Mouse (Mus musculus) heart, embryonic 15.5 days (tissue): Measurements from ENCODE around the gene Nrxn2. TPM values are rescaled to one million over a fixed set of nuclear protein-coding genes. Genes with fewer than 3 reads are reported as not detected.

ENCODE experiments used
- ATAC-seq: fragments of 200-750 bp; cut with Nextera tagmentation; replicated peaks from 2 replicates; pipeline ENCODE4 v1.8.0; 2017; ENCODE audit warnings: low read depth, moderate TSS enrichment; ENCODE audit not compliant: insufficient number of reproducible peaks, insufficient read depth, low FRiP score
- H3K27ac ChIP-seq: fragments of 300-500 bp; sonication (generic); 2 replicates; pipeline ENCODE4 v1.5.1; 2015; ENCODE audit warnings: mild to moderate bottlenecking, inconsistent platforms
- H3K27me3 ChIP-seq: fragments of 300-500 bp; sonication (generic); 2 replicates; pipeline ENCODE4 v1.6.1; 2015; ENCODE audit warnings: inconsistent platforms
- H3K36me3 ChIP-seq: fragments of 300-500 bp; sonication (generic); 2 replicates; pipeline ENCODE4 v1.6.1; 2015; ENCODE audit warnings: mild to moderate bottlenecking, inconsistent platforms
- H3K4me1 ChIP-seq: fragments of 300-500 bp; sonication (generic); replicated peaks from 2 replicates; pipeline ENCODE4 v1.6.1; 2015; ENCODE audit warnings: inconsistent platforms
- H3K4me2 ChIP-seq: fragments of 300-500 bp; sonication (generic); 2 replicates; pipeline ENCODE4 v1.6.1; 2015; ENCODE audit warnings: inconsistent platforms, mild to moderate bottlenecking, moderate library complexity
- H3K4me3 ChIP-seq: fragments of 300-500 bp; sonication (generic); 2 replicates; pipeline ENCODE4 v1.5.1; 2015; ENCODE audit warnings: mild to moderate bottlenecking, inconsistent platforms
- H3K9ac ChIP-seq: fragments of 300-500 bp; sonication (generic); 2 replicates; pipeline ENCODE4 v1.6.1; 2015; ENCODE audit warnings: mild to moderate bottlenecking, inconsistent platforms
- H3K9me3 ChIP-seq: fragments of 300-500 bp; sonication (generic); replicated peaks from 2 replicates; pipeline ENCODE4 v1.6.1; 2016; ENCODE audit warnings: inconsistent platforms
- WGBS: fragments of 180-500 bp; shearing (Covaris S2); methylation state at CpG from one replicate; pipeline ENCODE4 v1.1.7; 2015; ENCODE audit warnings: mixed read lengths; 5-methylcytosine and 5-hydroxymethylcytosine counted together
- polyA plus RNA-seq: library from polyadenylated mRNA; unstranded; fragments of >200 nt; fragmentation: Nextera tagmentation; extraction: Ambion mirVana; gene quantifications from 2 replicates; pipeline ENCODE4 v1.2.1, GENCODE M21; 2015

Gene Nrxn2
- polyA plus RNA-seq, 1 experiment from 2014 or later, result 0.60 TPM

GRCm38 (mm10) chr19:6548431-6549410 is 130.2 kb downstream of the Nrxn2 start:
- peaks cover 5% of the 10 kb centered on the region; the same call in 1 of the 2 replicates for H3K4me1 ChIP-seq
- no peak overlapping the region for H3K9ac ChIP-seq
- no peak for ATAC-seq
- 58% methylated on average over 16 of the region's 16 CpGs for WGBS
- no peak overlapping the region for H3K4me2 ChIP-seq
- peaks cover 8% of the 10 kb centered on the region; the same call in 1 of the 2 replicates for H3K27me3 ChIP-seq
- H3K4me3 ChIP-seq, result no peak overlapping the region
- H3K36me3 ChIP-seq, result no peaks in the 10 kb centered on the region
- no peaks in the 10 kb centered on the region for H3K9me3 ChIP-seq
- H3K27ac ChIP-seq, result no peak overlapping the region

GRCm38 (mm10) chr19:6549566-6549965 is 131.0 kb downstream of the Nrxn2 start:
- H3K36me3 ChIP-seq, result no peaks in the 10 kb centered on the region
- 82% methylated on average over 11 of the region's 11 CpGs for WGBS
- no peak overlapping the region for H3K9ac ChIP-seq
- no peak overlapping the region for H3K27ac ChIP-seq
- peaks cover 8% of the 10 kb centered on the region; the same call in 1 of the 2 replicates for H3K4me1 ChIP-seq
- ATAC-seq, result no peak
- H3K27me3 ChIP-seq, result peaks cover 6% of the 10 kb centered on the region; the same call in 1 of the 2 replicates
- no peak overlapping the region for H3K4me3 ChIP-seq
- no peak overlapping the region for H3K4me2 ChIP-seq
- no peaks in the 10 kb centered on the region for H3K9me3 ChIP-seq

GRCm38 (mm10) chr19:6551215-6551614 is 132.7 kb downstream of the Nrxn2 start:
- peaks cover 8% of the 10 kb centered on the region; the same call in 1 of the 2 replicates for H3K4me1 ChIP-seq
- H3K4me3 ChIP-seq, result no peak overlapping the region
- 62% methylated on average over 4 of the region's 4 CpGs for WGBS
- H3K4me2 ChIP-seq, result no peak overlapping the region
- no peak overlapping the region for H3K9ac ChIP-seq
- H3K27ac ChIP-seq, result no peak overlapping the region
- no peaks in the 10 kb centered on the region for H3K36me3 ChIP-seq
- no peak for ATAC-seq
- no peaks in the 10 kb centered on the region for H3K9me3 ChIP-seq
- peaks cover 6% of the 10 kb centered on the region; the same call in 1 of the 2 replicates for H3K27me3 ChIP-seq

GRCm38 (mm10) chr19:6552302-6553028 is 133.9 kb downstream of the Nrxn2 start:
- peaks cover 8% of the 10 kb centered on the region; the same call in 1 of the 2 replicates for H3K4me1 ChIP-seq
- no peak overlapping the region for H3K4me3 ChIP-seq
- no peaks in the 10 kb centered on the region for H3K9me3 ChIP-seq
- peaks cover 6% of the 10 kb centered on the region; the same call in 1 of the 2 replicates for H3K27me3 ChIP-seq
- no peaks in the 10 kb centered on the region for H3K36me3 ChIP-seq
- 70% methylated on average over 4 of the region's 4 CpGs for WGBS
- no peak for ATAC-seq
- H3K4me2 ChIP-seq, result no peak overlapping the region
- no peak overlapping the region for H3K27ac ChIP-seq
- no peak overlapping the region for H3K9ac ChIP-seq

GRCm38 (mm10) chr19:6553174-6553573 is 134.6 kb downstream of the Nrxn2 start:
- Histone ChIP-seq H3K27ac (peak overlapping the region; percentile 33), H3K4me3 (no peak overlapping the region)
- WGBS, result 51% methylated on average over 5 of the region's 5 CpGs

GRCm38 (mm10) chr19:6553819-6554582 is 135.5 kb downstream of the Nrxn2 start:
- no peaks in the 10 kb centered on the region for H3K36me3 ChIP-seq
- WGBS, result 24% methylated on average over 8 of the region's 8 CpGs
- peak; percentile 72 for ATAC-seq
- H3K9ac ChIP-seq, result no peak overlapping the region
- peak overlapping the region; percentile 33 for H3K27ac ChIP-seq
- H3K4me2 ChIP-seq, result no peak overlapping the region
- H3K4me3 ChIP-seq, result no peak overlapping the region
- peaks cover 8% of the 10 kb centered on the region; the same call in 1 of the 2 replicates for H3K4me1 ChIP-seq
- H3K9me3 ChIP-seq, result no peaks in the 10 kb centered on the region
- no peaks in the 10 kb centered on the region for H3K27me3 ChIP-seq

More at GRCm38 (mm10) chr19:6553174-6553573, 134.6 kb downstream of the Nrxn2 start:
- no peak for ATAC-seq
- no peaks in the 10 kb centered on the region for H3K36me3 ChIP-seq
- H3K9ac ChIP-seq, result no peak overlapping the region
- peaks cover 8% of the 10 kb centered on the region; the same call in 1 of the 2 replicates for H3K4me1 ChIP-seq
- H3K27me3 ChIP-seq, result peaks cover under 1% of the 10 kb centered on the region; the same call in 1 of the 2 replicates
- H3K4me2 ChIP-seq, result no peak overlapping the region
- H3K9me3 ChIP-seq, result no peaks in the 10 kb centered on the region

- Histone ChIP-seq H3K9ac (no peak overlapping the region), H3K27me3 (no peaks in the 10 kb centered on the region), H3K9me3 (no peaks in the 10 kb centered on the region), H3K4me2 (no peak overlapping the region), H3K4me3 (no peak overlapping the region), H3K4me1 (no peaks in the 10 kb centered on the region), H3K27ac (no peak overlapping the region), H3K36me3 (no peaks in the 10 kb centered on the region)
- no peak for ATAC-seq
- 68% methylated on average over 4 of the region's 4 CpGs for WGBS
These were observed 141.0 kb downstream of the Nrxn2 start for GRCm38 (mm10) chr19:6559576-6559975.

- Histone ChIP-seq H3K27me3 (no peaks in the 10 kb centered on the region), H3K4me2 (no peak overlapping the region), H3K9me3 (no peaks in the 10 kb centered on the region), H3K9ac (no peak overlapping the region), H3K4me3 (no peak overlapping the region), H3K27ac (no peak overlapping the region), H3K4me1 (no peaks in the 10 kb centered on the region), H3K36me3 (no peaks in the 10 kb centered on the region)
- 80% methylated on average over 7 of the region's 7 CpGs for WGBS
- ATAC-seq, result no peak
These were observed 141.8 kb downstream of the Nrxn2 start for GRCm38 (mm10) chr19:6560246-6560815.

GRCm38 (mm10) chr19:6565136-6565535 is 146.6 kb downstream of the Nrxn2 start:
- Histone ChIP-seq H3K4me3 (no peak overlapping the region), H3K9me3 (no peaks in the 10 kb centered on the region), H3K27me3 (no peaks in the 10 kb centered on the region), H3K36me3 (no peaks in the 10 kb centered on the region), H3K4me2 (no peak overlapping the region), H3K9ac (no peak overlapping the region), H3K27ac (no peak overlapping the region), H3K4me1 (no peaks in the 10 kb centered on the region)
- WGBS, result 83% methylated on average over 6 of the region's 6 CpGs
- no peak for ATAC-seq

- Histone ChIP-seq H3K4me1 (no peaks in the 10 kb centered on the region), H3K4me3 (no peak overlapping the region), H3K4me2 (no peak overlapping the region), H3K9ac (no peak overlapping the region), H3K27ac (no peak overlapping the region), H3K9me3 (no peaks in the 10 kb centered on the region), H3K27me3 (no peaks in the 10 kb centered on the region), H3K36me3 (no peaks in the 10 kb centered on the region)
- ATAC-seq, result no peak
- WGBS, result 84% methylated on average over 2 of the region's 2 CpGs
These were observed 147.9 kb downstream of the Nrxn2 start for GRCm38 (mm10) chr19:6566450-6566849.
